Mouse (Mus musculus): Measurements from ENCODE around the gene 5730596B20Rik.

- no peak for TF ChIP-seq POLR2A (IDR thresholded peaks at IDR 0.05; ENCODE audit: insufficient read depth, low read depth, low read length)
- no peak for TF ChIP-seq CTCF (IDR thresholded peaks at IDR 0.05; ENCODE audit: insufficient read depth, low read depth, low read length)
These were observed 508 bp downstream of the 5730596B20Rik start for GRCm38 (mm10) chr6:52177806-52178205.

Measured in olfactory bulb, adult 2 months (tissue).